Mouse (Mus musculus): ENCODE measurements around the gene Carmil1. TPM values are rescaled to one million over a fixed set of nuclear protein-coding genes. Genes with fewer than 3 reads are reported as not detected.

Gene Carmil1
- total RNA-seq (2022), result 100 to 1,000 TPM in 1 of 4 experiments, 10 to 100 TPM in 3; 52.8 to 101 (median 64.1) TPM

GRCm38 (mm10) chr13:24280439-24281431 is at the start of gene Carmil1:
TSS of gene Carmil1 (minus strand) at chr13:24280795.
- DNase-seq, result peak; percentile 82

- DNase-seq, result no peak
Observed at GRCm38 (mm10) chr13:24330128-24330527, 49.5 kb upstream of the Carmil1 start.

- DNase-seq, result no peak
Observed at GRCm38 (mm10) chr13:24328036-24328817, 47.6 kb upstream of the Carmil1 start.

- DNase-seq, result no peak
Observed at GRCm38 (mm10) chr13:24327201-24327600, 46.6 kb upstream of the Carmil1 start, which contains the start of gene Cmah. TSS of gene Cmah (plus strand) at chr13:24327404.

- DNase-seq, result no peak
Observed at GRCm38 (mm10) chr13:24321313-24321712, 40.7 kb upstream of the Carmil1 start.

GRCm38 (mm10) chr13:24318618-24319017 is 38.0 kb upstream of the Carmil1 start:
- DNase-seq, result no peak

- DNase-seq, result no peak
Observed at GRCm38 (mm10) chr13:24316563-24316962, 36.0 kb upstream of the Carmil1 start.

GRCm38 (mm10) chr13:24311011-24311940 is 30.7 kb upstream of the Carmil1 start:
- no peak for DNase-seq

- DNase-seq, result no peak
Observed at GRCm38 (mm10) chr13:24306248-24306647, 25.7 kb upstream of the Carmil1 start.

- DNase-seq, result no peak
Observed at GRCm38 (mm10) chr13:24305486-24305885, 24.9 kb upstream of the Carmil1 start.

- no peak for DNase-seq
Observed at GRCm38 (mm10) chr13:24297252-24297651, 16.7 kb upstream of the Carmil1 start.

- no peak for DNase-seq
Observed at GRCm38 (mm10) chr13:24287381-24287780, 6.8 kb upstream of the Carmil1 start.

- no peak for DNase-seq
Observed at GRCm38 (mm10) chr13:24279762-24280438, 695 bp downstream of the Carmil1 start.

GRCm38 (mm10) chr13:24279407-24279761 is 1.2 kb downstream of the Carmil1 start:
- no peak for DNase-seq

GRCm38 (mm10) chr13:24272740-24273377 is 7.7 kb downstream of the Carmil1 start:
- no peak for DNase-seq

GRCm38 (mm10) chr13:24269100-24269465 is 11.5 kb downstream of the Carmil1 start:
- DNase-seq, result peak; percentile 75

- DNase-seq, result peak; percentile 63
Observed at GRCm38 (mm10) chr13:24268355-24269099, 12.1 kb downstream of the Carmil1 start.

GRCm38 (mm10) chr13:24264760-24265159 is 15.8 kb downstream of the Carmil1 start:
- DNase-seq, result no peak

- no peak for DNase-seq
Observed at GRCm38 (mm10) chr13:24263560-24263959, 17.0 kb downstream of the Carmil1 start.

All from adrenal gland, adult 8-10 months (tissue).